Mouse (Mus musculus): Measurements from ENCODE around the gene Syt3. TPM values are rescaled to one million over a fixed set of nuclear protein-coding genes. Genes with fewer than 3 reads are reported as not detected.
A peak's percentile ranks its signal among the peaks of the same experiment; 100 is the strongest.

Gene Syt3
- polyA plus RNA-seq, 1 experiment from 2014 or later = 17.6 TPM

DNA sequence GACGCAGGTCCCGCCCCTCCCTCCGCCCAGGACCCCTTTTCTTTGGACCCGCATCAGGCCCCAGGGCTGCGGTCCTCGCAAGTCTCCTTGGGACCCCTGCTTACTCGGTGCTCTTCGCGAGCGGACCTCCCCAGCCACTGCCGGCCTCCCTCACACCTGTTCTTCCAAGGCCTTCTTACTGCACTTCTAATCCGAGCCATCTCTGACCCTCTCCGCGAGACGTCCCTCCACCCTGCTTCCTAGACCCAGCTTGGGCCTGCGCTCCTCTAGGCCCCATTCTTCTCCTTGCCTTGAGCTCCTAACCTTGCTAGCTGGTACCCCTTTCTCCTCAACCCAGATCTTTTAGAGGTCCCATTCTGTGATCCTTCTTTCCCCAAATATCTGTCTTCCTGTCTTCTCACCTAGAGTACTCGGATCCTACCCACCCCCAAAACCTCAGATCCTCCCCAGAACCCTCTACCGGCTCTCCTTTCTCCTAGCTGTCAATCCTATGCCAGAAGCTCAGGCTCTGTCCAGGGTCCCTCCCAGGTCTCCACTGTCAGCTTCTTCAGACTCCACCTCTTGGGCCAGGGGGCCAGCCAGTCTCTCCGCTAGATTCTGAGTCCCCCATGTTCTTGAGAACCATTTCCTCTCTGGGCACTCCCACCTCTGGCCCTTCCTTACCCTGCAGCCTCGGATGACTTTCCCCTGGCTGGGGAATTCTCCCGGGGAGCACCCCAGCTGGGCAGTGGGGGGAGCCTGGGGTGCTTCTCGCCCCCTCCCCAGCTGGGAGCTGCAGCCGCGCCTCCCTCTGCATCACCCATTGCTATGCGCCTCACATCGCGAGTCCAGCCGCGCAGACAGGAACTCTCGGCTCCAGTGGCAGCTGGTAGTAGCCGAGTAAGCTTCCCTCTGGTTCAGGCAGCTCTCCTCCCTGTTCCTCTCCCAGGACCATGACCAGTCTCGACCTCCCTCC, 45.9 kb downstream of the Syt3 start:
- peak; percentile 27 for ATAC-seq
- Histone ChIP-seq H3K9ac (replicated peaks) (peak overlapping the region; percentile 98), H3K36me3 (peaks cover 10% of the 10 kb centered on the region), H3K4me2 (replicated peaks) (peak overlapping the region; percentile 96), H3K4me1 (replicated peaks) (peaks cover 69% of the 10 kb centered on the region), H3K27ac (peak overlapping the region; percentile 100), H3K9me3 (no peaks in the 10 kb centered on the region), H3K27me3 (no peaks in the 10 kb centered on the region), H3K4me3 (replicated peaks) (peak overlapping the region; percentile 76)
- under 1% methylated on average over 32 of the region's 32 CpGs for WGBS

DNA sequence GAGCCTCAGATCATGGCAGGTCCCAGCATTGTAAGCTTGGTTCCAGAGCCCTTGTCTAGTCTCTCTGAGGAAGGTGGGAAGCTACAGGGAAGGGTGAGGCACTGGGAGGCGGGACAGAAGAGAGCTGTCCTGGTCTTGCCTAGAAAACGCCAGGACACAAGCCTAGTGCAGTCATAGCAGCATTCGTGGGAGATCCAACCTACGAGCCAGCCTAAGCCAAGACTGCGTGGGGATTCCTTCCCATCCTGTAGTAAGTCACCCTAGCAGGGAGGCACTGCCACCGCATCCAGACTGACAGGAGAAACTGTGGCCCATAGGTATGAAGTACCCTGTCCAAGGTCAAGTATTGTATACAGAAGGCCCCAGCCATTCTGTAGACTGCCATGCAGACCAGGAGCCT, 48.6 kb downstream of the Syt3 start:
- ATAC-seq = no peak
- H3K9ac ChIP-seq (replicated peaks) = peak overlapping the region; percentile 42; the same call in 1 of the 2 replicates
- no peak overlapping the region for H3K4me3 ChIP-seq (replicated peaks)
- no peaks in the 10 kb centered on the region for H3K27me3 ChIP-seq
- WGBS = 74% methylated on average over 6 of the region's 6 CpGs
- H3K4me2 ChIP-seq (replicated peaks) = peak overlapping the region; percentile 96; the same call in 1 of the 2 replicates
- H3K27ac ChIP-seq = 0 out of 2 replicates have a peak overlapping the region, but pooled peaks have one; percentile 16
- no peaks in the 10 kb centered on the region for H3K9me3 ChIP-seq
- peaks cover 19% of the 10 kb centered on the region for H3K36me3 ChIP-seq
- H3K4me1 ChIP-seq (replicated peaks) = peaks cover 59% of the 10 kb centered on the region

DNA sequence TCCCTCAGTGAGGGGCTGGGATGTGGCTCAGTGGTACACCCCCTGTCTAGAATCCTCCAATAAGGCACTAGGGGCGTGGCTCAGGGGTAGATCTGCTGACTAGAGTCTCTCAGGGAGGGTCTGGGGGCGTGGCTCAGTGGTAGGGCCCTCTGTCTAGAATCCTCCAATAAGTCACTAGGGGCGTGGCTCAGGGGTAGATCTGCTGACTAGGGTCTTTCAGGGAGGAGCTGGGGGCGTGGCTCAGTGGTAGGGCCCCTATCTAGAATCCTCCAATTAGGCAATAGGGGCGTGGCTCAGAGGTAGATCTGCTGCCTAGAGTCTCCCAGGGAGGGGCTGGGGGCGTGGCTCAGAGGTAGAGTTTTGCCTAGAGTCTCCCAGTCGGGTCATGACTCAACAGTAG, 49.5 kb downstream of the Syt3 start:
- Histone ChIP-seq H3K27me3 (no peaks in the 10 kb centered on the region), H3K4me2 (replicated peaks) (no peak overlapping the region; the same call in 1 of the 2 replicates), H3K27ac (0 out of 2 replicates have a peak overlapping the region, but pooled peaks have one; percentile 16), H3K9ac (replicated peaks) (no peak overlapping the region), H3K4me1 (replicated peaks) (peaks cover 59% of the 10 kb centered on the region), H3K4me3 (replicated peaks) (no peak overlapping the region), H3K36me3 (peaks cover 23% of the 10 kb centered on the region), H3K9me3 (no peaks in the 10 kb centered on the region)
- 11% methylated on average over 7 of the region's 7 CpGs for WGBS
- ATAC-seq = no peak

DNA sequence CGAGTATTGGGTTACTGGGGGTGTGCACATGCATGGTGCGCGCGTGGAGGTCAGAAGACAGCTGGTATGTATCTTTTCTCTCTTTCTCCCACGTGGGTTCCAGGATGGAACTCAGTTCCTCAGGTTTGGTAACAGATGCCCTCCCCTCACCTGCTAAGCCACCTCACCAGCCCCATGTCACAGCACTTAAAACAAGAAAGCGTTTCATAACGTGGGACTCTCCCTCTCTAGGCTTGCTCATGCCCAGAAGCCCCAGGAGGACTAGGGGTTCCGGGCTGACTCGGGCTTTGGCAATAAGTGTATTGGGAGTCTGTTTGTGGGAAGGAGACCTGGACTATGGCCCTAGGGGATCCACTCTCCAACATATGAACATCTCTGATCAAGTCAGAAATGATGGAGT, 50.2 kb downstream of the Syt3 start:
- Histone ChIP-seq H3K9me3 (no peaks in the 10 kb centered on the region), H3K4me2 (replicated peaks) (no peak overlapping the region), H3K9ac (replicated peaks) (no peak overlapping the region), H3K36me3 (peaks cover 23% of the 10 kb centered on the region), H3K4me3 (replicated peaks) (no peak overlapping the region), H3K4me1 (replicated peaks) (peaks cover 62% of the 10 kb centered on the region), H3K27me3 (no peaks in the 10 kb centered on the region), H3K27ac (no peak overlapping the region)
- ATAC-seq = no peak
- 78% methylated on average over 9 of the region's 9 CpGs for WGBS

DNA sequence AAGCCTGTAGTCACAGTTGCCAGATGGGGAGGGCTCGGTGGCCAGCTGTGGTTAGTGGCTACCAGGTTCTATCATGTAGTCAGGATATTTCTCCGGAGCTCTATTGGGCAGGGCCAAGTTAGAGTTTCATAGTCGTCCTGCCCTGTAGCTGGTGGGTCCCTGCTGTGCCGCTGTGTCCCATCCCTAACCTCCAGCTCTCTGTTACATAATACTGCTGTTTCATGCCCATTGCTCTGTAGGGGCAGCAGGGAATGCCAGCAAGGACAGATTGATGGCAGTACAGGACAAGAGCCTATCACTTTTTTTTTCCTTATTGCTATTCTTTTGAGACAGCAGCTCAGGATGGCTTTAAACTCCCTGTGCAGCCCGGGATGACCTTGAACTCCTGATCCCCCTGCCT, 51.9 kb downstream of the Syt3 start:
- Histone ChIP-seq H3K9me3 (no peaks in the 10 kb centered on the region), H3K4me3 (replicated peaks) (no peak overlapping the region), H3K27ac (no peak overlapping the region), H3K9ac (replicated peaks) (no peak overlapping the region), H3K4me2 (replicated peaks) (no peak overlapping the region), H3K36me3 (peaks cover 23% of the 10 kb centered on the region), H3K4me1 (replicated peaks) (peaks cover 67% of the 10 kb centered on the region), H3K27me3 (no peaks in the 10 kb centered on the region)
- 73% methylated on average over 5 of the region's 5 CpGs for WGBS
- ATAC-seq = no peak

DNA sequence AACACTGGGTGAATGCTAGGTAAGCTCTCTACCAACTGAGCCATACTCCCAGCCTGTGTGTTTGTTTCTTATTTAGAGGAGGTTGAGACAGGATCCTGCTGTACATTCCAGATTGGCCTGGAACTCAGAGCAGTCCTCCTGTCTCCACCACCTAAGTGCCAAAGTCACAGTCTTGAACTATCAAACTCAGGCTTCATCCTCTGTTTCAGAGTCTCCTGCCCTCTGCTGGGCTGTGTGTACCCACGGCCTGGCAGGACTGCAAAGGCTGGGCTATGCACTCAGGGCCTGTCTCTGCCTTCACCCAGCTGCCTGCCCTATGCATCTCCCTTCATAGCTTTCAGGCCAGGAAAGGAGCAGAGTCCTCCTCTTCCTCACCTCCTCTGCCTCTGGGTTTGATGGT, 52.4 kb downstream of the Syt3 start:
- Histone ChIP-seq H3K4me2 (replicated peaks) (no peak overlapping the region), H3K9me3 (no peaks in the 10 kb centered on the region), H3K9ac (replicated peaks) (no peak overlapping the region), H3K4me3 (replicated peaks) (no peak overlapping the region), H3K27me3 (no peaks in the 10 kb centered on the region), H3K4me1 (replicated peaks) (peaks cover 67% of the 10 kb centered on the region), H3K27ac (no peak overlapping the region), H3K36me3 (peaks cover 23% of the 10 kb centered on the region)
- ATAC-seq = no peak
- 24% methylated on average over 1 of the region's 1 CpGs for WGBS

DNA sequence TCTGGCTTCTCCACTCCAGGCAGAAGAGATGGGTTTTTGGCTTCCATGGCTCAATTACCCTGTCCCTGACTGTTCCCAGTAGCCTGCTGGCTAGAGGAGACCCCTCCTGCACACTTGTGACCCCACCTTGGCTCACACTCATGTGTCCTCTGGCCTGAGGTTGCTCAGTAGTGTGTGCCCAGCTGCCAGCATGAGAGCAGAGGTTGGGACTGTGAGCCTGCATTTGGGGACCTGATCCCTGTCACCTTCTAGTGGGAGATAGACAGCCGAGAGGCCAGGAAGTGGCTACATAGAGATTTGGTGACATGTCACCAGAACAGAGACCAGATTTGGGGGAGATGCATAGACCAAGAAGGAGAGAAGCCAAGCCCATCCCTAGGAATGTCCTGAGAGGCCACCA, 53.3 kb downstream of the Syt3 start:
- Histone ChIP-seq H3K4me2 (replicated peaks) (no peak overlapping the region), H3K4me3 (replicated peaks) (no peak overlapping the region), H3K27ac (no peak overlapping the region), H3K4me1 (replicated peaks) (peaks cover 65% of the 10 kb centered on the region), H3K9ac (replicated peaks) (no peak overlapping the region; the same call in 1 of the 2 replicates), H3K36me3 (peaks cover 23% of the 10 kb centered on the region), H3K9me3 (no peaks in the 10 kb centered on the region), H3K27me3 (no peaks in the 10 kb centered on the region)
- no peak for ATAC-seq
- WGBS = 87% methylated on average over 1 of the region's 1 CpGs

DNA sequence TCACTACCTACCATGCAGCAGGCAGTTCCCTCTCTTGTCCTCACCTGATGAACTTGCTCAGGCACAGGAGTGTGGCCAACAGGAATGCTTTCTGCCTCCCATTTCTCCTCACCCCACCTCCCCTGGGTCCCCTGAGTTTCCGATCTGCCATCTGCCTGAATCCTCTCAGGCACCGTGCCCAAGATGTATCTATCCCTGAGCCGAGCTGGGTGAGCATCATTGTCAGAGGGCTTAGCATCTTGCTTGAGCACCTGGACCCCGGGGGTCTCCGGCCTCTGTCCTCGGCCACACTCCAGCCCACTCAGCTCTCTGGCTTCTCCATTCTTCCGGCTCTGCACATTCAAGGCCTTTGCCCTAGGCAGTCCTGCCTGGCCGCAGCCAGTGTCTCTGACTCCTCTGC, 54.0 kb downstream of the Syt3 start:
- 61% methylated on average over 8 of the region's 8 CpGs for WGBS
- H3K27me3 ChIP-seq = no peaks in the 10 kb centered on the region
- H3K9me3 ChIP-seq = no peaks in the 10 kb centered on the region
- H3K9ac ChIP-seq (replicated peaks) = peak overlapping the region; percentile 42
- peaks cover 57% of the 10 kb centered on the region for H3K4me1 ChIP-seq (replicated peaks)
- H3K27ac ChIP-seq = peak overlapping the region; percentile 54; the same call in 1 of the 2 replicates
- H3K4me2 ChIP-seq (replicated peaks) = no peak overlapping the region; the same call in 1 of the 2 replicates
- no peak for ATAC-seq
- peaks cover 23% of the 10 kb centered on the region for H3K36me3 ChIP-seq
- H3K4me3 ChIP-seq (replicated peaks) = no peak overlapping the region

DNA sequence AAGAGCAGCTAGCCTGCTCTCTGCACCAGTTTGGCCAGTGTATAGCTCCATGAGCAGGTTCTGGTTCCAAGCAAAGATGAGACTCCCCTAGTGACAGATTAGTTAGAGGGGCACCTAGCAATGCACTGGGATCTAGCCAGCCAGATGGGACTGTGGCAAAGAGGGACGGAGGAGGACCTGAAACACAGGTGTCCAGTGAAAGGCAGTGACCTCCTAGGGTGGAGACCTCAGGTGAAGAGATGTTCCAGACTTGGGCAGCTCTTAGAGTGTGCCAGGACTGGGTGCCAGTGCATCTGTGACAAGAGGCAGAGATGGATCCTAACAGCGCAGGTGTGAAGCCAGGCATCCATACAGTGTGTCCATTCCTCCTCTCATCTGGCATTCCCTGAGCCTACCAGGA, 55.8 kb downstream of the Syt3 start:
- H3K36me3 ChIP-seq = peaks cover 14% of the 10 kb centered on the region
- no peak for ATAC-seq
- H3K4me2 ChIP-seq (replicated peaks) = no peak overlapping the region
- H3K9me3 ChIP-seq = no peaks in the 10 kb centered on the region
- no peak overlapping the region for H3K9ac ChIP-seq (replicated peaks)
- no peak overlapping the region for H3K4me3 ChIP-seq (replicated peaks)
- 72% methylated on average over 2 of the region's 2 CpGs for WGBS
- H3K4me1 ChIP-seq (replicated peaks) = peaks cover 56% of the 10 kb centered on the region
- no peak overlapping the region for H3K27ac ChIP-seq
- H3K27me3 ChIP-seq = no peaks in the 10 kb centered on the region

DNA sequence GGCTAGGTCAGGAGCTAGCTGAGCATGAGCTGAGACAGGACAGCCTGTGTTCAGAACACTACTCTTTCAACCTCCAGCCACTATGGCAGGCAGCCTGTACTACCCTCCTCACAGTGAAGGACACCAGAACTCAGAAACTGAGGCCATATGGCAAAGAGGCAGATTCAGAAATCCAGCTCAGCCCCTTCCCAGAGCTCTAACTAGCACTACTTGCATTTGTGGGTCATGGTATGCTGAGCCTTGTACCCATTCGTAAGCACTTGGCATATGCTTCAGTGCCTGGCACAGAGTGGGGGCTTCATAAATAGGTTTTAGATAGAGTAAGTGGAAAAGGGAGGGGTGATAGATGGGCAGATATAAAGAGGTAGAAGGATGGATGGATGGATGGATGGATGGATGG, 56.6 kb downstream of the Syt3 start:
- Histone ChIP-seq H3K9ac (replicated peaks) (0 out of 2 replicates have a peak overlapping the region, but pooled peaks have one; percentile 6), H3K4me1 (replicated peaks) (peaks cover 63% of the 10 kb centered on the region), H3K27me3 (no peaks in the 10 kb centered on the region), H3K4me3 (replicated peaks) (no peak overlapping the region), H3K36me3 (peaks cover 14% of the 10 kb centered on the region), H3K9me3 (no peaks in the 10 kb centered on the region), H3K27ac (peak overlapping the region; percentile 53; the same call in 1 of the 2 replicates), H3K4me2 (replicated peaks) (no peak overlapping the region)
- WGBS = 97% methylated on average over 1 of the region's 1 CpGs
- no peak for ATAC-seq

DNA sequence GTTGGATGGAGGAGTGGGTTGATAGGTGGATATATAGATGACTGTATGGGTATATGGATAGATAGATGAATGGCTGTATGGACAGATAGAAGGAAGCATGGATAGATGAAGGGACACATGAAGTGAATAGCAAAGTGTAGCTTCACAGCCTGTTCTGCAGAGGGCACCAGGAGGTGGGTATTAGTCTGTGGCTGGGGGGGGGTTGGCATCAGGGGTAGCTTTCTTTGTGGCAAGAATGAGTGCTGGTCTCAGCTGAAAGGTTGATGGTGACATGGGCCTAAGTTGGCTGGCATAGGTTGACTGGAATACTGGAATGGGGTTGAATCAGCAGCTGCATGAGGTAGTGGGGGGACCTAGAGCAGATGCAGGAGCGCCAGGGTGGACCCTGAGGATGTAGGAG, 57.3 kb downstream of the Syt3 start:
- Histone ChIP-seq H3K4me3 (replicated peaks) (peak overlapping the region; percentile 88), H3K4me2 (replicated peaks) (peak overlapping the region; percentile 87), H3K4me1 (replicated peaks) (peaks cover 70% of the 10 kb centered on the region), H3K27ac (peak overlapping the region; percentile 99), H3K9ac (replicated peaks) (peak overlapping the region; percentile 100), H3K27me3 (no peaks in the 10 kb centered on the region), H3K9me3 (no peaks in the 10 kb centered on the region), H3K36me3 (peaks cover 20% of the 10 kb centered on the region)
- no peak for ATAC-seq
- WGBS = 10% methylated on average over 1 of the region's 1 CpGs

DNA sequence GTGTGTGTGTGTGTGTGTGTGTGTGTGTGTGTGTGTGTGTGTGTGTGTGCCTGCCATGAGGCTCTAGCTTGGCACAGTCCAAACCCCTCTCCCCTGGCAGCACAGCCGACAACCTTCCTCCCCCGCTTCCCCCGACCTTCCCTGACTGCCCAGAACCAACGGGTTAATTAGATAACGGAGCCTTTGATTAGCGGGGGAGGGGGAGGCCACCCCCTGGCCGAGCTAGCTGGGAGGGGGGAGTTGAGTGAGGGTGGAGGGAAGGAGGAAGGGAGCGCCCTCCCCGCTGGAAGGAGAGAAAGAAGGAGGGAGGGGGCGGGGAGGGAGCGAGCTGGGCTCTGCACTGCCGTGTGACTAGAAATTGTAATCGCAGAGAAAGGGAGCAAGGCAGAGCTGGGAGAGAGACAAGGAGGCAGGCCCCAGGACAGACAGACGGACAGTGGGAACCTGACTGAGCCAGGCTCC, 57.8 kb downstream of the Syt3 start:
- Histone ChIP-seq H3K27me3 (no peaks in the 10 kb centered on the region), H3K9me3 (no peaks in the 10 kb centered on the region), H3K4me2 (replicated peaks) (peak overlapping the region; percentile 87), H3K4me1 (replicated peaks) (peaks cover 75% of the 10 kb centered on the region), H3K9ac (replicated peaks) (peak overlapping the region; percentile 100), H3K4me3 (replicated peaks) (peak overlapping the region; percentile 88), H3K27ac (peak overlapping the region; percentile 99), H3K36me3 (peaks cover 25% of the 10 kb centered on the region)
- peak; percentile 73 for ATAC-seq
- WGBS = 1% methylated on average over 13 of the region's 14 CpGs

All from midbrain, embryonic 13.5 days (tissue).